Mouse (Mus musculus): ENCODE results near the gene Stxbp2. TPM values are rescaled to one million over a fixed set of nuclear protein-coding genes. Genes with fewer than 3 reads are reported as not detected.
"Not testable (repeated sequence)": the region's sequence is repeated elsewhere in the genome, so short reads cannot be mapped to it uniquely, and the experiment has no call there.

The Stxbp2 gene
- 10 to 100 TPM; 59.8 to 87.1 (median 69.4) TPM for total RNA-seq (2022)

DNA sequence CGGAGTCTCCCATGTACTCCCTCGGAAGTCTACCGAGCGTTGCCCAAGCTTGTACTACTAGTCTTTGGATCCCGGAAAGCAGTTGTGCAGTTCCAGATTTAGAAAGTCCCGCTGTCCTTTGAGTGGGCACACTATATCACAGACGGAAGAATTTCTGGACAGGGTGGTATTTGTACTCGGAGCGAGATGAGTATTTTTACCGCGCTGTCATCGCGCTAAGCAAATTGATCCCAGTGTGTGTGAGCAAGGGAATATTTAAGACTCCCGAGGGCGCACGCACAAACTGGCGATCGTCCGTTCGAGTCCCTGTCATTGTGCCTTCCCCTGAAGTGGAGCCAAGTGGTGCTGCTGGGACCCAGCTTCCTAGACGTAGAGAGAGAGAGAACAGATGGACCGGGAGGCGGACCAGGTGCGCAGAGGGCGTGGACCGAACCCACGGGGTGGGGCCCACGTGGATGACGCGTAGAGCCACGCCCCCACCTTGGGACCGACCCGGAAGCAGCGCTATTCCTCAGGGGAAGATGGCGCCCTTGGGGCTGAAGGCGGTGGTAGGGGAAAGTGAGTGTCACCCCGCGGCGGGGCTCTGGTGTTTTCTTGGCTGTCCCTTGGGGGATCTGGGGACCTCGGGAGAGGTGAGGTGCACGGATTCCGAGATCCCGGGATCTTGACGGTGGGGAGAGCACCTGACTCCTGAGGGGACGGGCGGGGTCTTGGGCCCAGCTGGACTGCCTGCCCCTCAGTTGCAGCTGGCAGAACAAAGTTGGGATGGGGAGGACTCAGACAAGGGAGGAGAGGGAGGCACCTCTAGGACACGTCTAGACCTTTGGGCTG, at the start of gene Stxbp2:
Gene Stxbp2 (plus strand): TSS at position 309 of the 831 bp plus-strand sequence.
- DNase-seq (ENCODE audit: low spot score in 2 of 2), result peak in 1 of 2 experiments; percentile 67

DNA sequence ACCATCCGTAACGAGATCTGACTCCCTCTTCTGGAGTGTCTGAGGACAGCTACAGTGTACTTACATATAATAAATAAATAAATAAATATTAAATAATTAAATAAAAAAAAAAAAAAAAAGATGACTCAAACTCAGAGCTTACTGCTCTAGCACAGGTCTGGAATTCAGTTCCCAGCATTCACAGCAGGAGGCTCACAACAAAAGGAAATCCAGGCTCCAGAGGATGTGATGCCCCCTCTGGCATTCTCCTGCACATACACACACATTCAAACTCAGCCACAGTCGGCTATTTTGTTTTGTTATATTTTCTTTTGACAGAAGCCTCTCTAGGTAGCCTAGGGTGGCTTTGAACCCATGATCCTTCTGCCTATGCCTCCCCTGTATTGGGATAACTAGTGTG, 48.8 kb upstream of the Stxbp2 start:
- not testable (repeated sequence) for DNase-seq (ENCODE audit: low spot score in 2 of 2)

DNA sequence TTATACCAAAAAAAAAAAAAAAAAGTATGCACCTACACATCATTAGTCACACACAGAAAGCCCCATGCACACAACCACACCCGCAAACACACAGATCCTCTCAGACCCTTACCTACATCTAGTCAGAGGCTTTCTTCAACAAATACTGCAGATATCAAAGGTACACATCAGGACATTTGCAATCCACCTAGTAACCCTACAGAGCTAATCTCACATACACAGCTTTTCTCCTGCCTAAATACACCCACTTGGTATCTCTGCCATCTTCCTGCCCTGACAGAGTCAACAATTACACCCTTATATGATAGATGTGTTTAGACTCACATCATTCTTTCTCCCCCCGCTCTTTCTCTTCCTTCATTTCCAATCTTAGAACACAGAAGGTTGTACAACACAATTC, 44.3 kb upstream of the Stxbp2 start:
- DNase-seq (ENCODE audit: low spot score in 2 of 2), result no peak

DNA sequence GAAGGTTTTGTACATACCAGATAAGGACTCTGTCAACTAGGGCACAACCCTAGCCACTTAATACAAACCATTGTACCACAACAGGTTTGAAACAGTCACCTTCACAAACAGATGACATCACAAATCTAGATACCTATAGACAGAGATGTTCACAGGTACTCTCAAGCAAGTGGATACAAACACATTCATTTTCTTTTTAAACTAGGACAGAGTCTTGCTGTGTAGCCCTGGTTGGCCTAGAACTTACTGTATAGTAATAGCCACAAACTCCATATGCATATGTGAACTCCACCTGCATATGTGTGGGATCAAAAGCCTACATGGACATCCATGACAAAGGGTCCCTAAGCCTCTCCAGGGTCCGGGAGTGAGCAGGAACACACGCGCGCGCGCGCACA, 43.8 kb upstream of the Stxbp2 start, which contains the start of gene Camsap3:
Gene Camsap3 (plus strand): TSS at position 301 of the 398 bp plus-strand sequence.
- DNase-seq (ENCODE audit: low spot score in 2 of 2), result no peak

DNA sequence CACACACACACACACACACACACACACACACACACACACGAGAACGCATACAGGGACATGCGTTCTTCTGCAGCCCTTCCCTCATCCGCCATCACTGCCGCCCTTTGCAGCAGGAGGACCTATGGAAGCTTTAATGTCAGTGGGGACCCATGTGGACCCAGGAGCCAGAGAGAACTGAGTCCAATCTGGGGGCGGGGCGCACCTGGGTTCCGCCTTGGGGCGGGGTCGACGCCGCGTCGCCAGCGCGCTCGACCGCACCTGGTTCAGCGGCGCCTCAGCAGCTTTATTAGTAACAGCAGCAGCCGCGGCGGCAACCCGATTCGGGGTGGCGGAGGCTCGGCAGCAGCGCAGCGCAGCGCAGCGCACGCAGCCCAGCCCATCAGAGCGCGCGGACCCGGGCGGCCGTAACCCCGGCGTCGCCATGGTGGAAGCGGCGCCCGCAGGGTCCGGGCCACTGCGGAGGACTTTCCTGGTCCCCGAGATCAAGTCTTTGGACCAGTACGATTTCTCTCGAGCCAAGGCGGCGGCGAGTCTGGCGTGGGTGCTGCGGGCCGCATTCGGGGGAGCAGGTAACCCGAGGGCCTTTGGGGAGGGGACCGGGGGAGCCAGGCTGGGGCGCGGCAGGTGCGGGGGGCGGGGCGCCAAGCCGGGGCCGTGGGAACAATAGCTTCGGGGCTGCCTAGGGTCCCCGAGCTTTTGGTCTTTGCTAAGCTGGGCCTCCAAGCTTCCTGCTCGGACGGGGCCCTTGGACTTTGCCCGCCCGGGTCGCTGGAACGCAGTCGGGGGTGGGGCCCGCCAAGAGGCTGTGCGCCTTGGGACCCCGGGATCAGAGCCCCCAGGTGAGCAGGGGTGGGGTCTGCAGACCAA, 43.1 kb upstream of the Stxbp2 start:
- DNase-seq (ENCODE audit: low spot score in 2 of 2), result peak; percentile 58 to 64

DNA sequence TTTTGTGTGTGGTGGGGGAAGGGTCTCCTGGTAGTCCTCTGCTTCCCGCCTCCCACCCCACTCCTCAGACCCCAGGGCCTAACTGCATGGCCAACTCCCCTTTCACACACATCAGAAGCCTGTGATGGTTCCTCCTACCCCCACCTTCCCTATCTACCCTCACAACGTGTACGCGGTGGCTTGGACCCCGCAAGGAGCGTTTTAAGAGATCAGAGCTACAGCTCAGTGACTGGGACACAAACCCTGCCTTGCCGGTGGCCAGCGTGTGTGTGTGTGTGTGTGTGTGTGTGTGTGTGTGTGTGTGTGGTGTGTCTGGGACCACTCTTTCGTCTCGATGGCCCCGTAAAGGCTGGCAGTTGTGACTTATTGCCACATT, 42.5 kb upstream of the Stxbp2 start:
- DNase-seq (ENCODE audit: low spot score in 2 of 2), result no peak

DNA sequence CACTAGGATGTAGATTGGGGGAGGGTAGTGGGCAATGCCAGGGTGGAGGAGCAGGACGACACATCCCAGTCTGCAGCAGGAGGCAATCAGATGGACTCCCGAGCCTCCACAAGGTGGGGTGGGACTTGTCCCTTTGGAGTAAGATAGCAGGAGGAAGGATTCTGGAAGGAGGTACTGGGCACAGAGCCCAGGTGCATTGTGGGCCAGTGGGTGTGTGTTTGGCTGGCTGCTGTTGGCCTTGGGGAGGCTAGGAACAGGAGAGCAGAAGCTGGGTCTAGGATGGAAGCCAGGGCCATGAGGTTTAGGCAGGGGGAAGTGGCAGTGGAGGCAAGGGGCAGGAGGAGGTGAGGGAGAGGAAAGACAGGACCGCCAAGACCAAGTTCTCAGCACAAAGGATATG, 37.3 kb upstream of the Stxbp2 start:
- no peak for DNase-seq (ENCODE audit: low spot score in 2 of 2)

DNA sequence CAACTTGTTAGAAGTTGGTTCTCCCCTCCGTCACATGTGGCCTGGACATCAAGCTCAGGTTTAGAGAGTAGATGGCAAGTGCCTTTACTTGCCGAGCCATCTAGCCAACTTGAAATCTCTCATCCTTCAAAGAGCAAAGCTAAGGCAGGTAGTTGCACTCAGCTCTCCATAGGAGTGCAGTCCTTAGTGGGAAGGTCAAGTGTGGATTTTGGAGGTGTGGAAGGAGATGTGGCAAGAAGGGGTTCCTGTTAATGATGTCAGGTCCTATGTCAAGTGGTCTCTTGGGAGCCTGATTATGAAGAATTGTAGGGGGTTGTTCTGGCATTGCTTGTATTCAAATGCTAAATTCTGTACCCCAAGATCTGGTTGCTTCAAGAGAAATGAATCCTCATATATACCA, 36.3 kb upstream of the Stxbp2 start:
- DNase-seq (ENCODE audit: low spot score in 2 of 2), result no peak

DNA sequence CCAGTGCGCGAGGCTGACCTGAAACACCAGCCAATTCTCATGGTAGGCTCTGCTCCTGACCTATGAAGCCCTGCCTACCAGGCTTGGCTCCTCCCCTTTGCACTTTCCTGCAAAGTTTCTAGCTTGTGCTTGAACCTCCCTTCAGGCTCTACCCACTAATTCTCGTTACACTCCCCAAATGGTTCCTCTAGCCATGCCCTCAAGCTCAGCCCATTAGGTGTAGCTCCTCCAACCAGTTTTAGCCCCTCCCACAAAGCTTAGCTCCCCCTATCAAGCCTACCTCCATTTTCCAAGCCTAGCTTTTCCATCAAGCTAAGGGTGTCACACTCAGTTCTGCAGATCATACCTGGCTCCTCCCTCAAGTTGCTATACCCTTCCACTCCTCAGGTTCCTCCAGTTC, 32.7 kb upstream of the Stxbp2 start:
- DNase-seq (ENCODE audit: low spot score in 2 of 2), result no peak

DNA sequence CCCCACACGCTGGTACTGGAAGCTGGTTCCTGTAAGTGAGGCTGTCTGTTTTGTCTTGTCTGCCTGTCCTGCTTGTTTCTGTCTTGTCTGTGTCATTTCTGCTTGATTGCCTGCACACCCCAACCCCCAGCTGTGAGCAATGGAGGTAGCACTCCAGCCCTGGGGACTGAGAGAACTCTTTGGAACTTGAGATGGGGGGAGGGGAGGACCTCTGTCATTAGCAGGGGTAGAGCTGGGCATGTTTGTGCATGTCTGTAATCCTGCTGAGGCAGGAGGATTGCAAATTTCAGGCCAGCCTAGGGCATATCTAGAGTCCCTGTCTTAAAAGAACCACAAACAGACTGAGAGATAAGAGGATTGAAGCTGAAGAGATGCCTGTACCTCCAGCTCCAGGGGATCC, 31.5 kb upstream of the Stxbp2 start:
- no peak for DNase-seq (ENCODE audit: low spot score in 2 of 2)

DNA sequence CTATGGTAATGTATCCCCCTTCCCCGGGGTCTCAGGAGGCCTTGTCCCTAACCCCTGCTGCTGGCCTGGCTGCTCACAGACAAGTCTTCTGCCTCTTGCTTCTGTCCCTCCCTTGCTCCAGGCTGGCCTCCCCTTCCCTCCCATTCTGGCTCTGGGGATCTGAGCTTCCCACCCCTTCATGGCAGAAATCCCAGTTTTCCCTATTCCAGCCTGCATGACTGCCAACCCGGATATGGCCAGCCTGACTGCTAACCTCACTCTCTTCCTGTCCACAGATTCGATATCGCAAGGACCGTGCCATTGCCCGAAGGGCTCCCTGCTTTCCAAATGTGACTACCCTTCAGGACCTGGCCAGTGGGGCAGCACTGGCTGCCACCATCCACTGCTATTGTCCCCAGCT, 30.4 kb upstream of the Stxbp2 start:
- no peak for DNase-seq (ENCODE audit: low spot score in 2 of 2)

DNA sequence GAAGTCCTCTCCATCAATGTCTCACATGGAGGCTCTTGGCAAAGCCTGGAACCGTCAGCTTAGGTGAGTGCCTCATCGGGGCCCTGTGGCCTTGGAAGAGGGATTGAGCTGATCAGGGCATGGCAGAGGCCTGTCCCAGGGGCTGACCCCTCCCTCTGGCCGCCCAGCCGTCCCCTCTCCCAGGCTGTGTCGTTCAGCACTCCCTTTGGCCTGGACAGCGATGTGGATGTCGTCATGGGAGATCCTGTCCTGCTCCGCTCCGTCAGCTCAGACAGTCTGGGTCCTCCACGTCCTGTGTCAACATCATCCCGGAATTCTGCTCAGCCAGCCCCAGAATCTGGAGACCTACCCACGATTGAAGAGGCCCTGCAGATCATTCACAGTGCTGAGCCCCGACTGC, 27.3 kb upstream of the Stxbp2 start:
- DNase-seq (ENCODE audit: low spot score in 2 of 2), result no peak

DNA sequence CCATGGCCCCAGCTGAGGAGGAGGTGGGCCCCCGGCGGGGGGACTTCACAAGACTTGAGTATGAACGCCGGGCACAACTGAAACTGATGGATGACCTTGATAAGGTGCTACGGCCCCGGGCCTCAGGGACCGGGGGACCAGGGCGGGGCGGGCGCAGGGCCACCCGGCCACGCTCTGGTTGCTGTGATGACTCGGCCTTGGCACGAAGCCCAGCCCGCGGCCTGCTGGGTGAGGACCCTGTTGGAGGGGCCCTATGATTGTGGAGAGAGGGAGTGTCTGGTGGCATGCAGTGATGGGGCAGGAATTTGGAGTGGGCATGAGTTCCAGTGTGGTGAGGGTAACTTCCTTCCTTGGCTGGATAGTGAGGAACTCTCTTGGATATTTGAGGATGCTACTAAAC, 24.2 kb upstream of the Stxbp2 start:
- DNase-seq (ENCODE audit: low spot score in 2 of 2), result no peak

DNA sequence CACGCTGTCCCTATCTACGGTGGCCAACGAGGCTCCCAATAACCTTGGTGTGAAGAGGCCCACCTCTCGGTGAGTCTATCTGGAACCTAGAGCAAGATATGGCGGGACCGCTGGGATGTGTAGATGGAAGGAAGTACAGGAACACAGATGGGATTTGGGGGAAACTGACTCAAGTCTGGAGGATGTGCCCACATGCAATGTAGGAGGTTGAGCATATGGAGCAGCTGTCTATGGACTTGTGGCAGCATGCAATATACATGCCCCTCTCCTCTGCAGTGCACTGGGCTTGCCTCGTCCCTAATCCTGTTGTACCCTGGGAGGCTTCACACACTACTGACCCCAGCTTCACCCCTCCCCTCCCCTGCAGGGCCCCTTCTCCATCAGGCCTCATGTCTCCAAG, 22.9 kb upstream of the Stxbp2 start:
- DNase-seq (ENCODE audit: low spot score in 2 of 2), result peak in 1 of 2 experiments; percentile 55

DNA sequence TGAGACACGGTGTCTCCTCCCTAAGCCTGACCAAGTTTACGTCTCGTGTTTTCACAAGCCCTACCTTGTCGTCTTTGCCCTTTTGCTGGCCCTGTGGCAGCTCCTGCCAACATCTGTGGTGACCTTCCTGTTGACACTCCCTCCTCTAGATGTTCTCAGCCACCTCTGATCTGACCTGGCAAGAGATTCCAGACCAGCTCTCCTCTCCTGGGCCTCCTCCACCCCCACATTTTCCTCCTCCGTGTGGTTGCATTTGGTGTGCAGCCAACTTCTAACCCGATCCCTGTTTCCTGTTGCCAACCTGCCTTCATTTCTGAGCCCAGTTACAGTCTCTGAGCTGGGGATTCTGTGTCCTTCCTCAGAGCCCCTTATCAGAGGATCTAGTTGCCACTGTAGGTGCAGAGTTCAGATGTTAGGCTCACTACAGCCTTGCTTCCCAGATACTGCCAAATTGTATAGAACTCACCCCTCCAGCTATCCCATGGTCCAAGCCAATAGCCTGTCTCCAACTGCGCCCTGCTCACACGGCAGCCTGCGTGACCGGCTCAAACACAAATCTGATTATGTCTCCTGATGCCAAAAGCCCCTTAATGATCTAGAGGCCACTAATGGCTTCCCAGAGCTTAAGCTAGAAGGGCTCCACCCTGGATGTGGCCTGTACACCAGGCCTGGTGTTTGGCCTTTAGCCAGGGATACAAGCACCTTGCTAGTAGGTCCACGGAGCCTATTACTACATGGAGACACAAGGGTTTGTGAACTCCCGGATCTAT, 21.5 kb upstream of the Stxbp2 start:
- no peak for DNase-seq (ENCODE audit: low spot score in 2 of 2)

DNA sequence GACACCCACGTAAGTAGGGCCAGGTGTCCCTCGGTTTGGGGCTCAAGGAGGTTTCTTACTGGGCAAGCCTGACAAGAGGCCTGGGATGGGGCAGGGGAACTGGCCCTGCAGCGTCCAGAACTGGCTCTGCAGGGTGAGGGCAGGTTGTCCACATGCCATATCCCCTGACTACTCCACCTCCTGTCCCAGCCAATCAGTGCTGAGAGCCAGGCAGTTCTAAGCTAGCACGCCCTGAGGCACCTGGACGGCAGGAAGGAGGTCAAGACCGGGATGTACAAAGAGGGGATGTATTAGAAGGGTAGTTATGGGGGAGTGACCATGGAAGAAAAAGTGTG, 21.0 kb upstream of the Stxbp2 start:
- no peak for DNase-seq (ENCODE audit: low spot score in 2 of 2)

DNA sequence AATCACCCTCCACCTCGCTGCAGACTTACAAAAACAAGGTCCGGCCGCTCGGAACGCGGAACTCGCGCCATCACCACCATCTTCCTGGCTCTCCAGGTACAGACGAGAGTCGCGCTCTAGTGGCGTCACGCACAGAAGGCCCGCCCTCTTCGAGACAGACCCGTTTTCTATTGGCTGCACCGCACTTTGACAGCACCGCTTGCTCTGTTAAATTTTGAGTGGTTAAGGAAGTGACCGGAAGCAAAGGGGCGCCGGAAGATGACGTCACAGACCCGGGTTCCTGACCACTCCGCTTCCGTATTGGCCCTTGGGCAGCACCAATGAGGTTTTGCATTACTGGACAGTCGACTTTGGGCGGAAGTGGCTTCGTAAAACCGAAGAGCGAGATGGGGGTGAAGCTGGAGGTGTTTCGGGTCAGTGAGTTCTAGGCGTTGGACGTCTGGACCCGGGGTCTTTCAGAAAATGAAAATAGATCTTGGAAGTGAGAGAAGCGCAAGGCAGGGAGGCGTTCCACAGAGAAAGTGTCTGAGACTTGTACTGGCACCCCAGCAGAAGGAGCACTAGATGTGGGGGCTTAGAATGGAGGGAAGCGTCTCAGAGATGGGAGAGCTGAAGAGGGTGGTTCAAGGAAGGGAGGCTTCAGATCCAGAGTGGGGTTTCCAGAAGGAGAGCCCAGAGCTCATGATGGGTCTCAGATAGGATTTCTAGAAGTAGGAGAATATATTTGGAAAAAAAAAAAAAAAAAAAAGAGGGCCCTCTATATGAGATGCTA, 9.4 kb upstream of the Stxbp2 start, which contains the start of the genes Xab2 and Pet100:
Gene Xab2 (minus strand): TSS at position 118 of the 772 bp plus-strand sequence.
Gene Pet100 (plus strand): TSS at position 350 of the 772 bp plus-strand sequence.
- peak; percentile 99 for DNase-seq (ENCODE audit: low spot score in 2 of 2)

DNA sequence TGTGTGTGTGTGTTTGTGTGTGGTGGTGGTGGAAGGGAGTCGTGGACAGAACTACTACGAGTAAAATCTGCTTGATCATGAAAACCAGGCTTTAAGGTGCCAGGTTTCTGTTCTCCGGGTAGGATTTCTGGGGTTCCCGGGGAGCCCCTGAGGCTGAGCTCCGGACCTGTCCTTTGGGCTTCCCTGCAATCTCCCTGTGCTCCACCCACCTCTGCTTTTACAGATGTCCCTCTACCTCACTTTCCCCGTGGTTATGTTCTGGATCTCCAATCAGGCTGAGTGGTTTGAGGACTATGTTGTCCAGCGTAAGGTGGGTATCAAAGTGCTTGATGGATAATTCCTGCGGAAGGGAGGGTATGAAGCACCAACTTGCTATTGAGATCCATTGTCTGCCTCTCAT, 8.6 kb upstream of the Stxbp2 start:
- DNase-seq (ENCODE audit: low spot score in 2 of 2), result no peak

DNA sequence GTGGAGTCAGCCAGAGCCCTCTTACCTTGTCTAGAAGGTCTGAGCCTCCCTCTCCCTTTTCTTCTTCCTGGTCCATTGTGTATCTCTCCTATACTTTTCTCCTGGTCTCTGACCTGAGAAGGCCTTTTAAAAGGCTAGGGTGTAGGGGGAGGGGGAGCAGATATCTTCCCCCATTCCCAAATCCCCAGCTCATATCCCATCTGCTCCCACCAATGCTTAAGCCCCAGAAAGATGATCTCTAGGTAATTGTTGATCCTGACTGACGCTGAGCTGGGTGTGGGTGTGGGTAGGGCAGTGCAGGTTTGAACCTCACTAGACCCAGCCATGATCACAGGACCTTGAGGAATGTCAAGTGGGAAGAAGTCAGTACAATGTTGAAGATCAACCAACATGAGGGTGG, 5.3 kb upstream of the Stxbp2 start, which contains the start of gene Pcp2:
Gene Pcp2 (minus strand): TSS at position 101 of the 400 bp plus-strand sequence.
- no peak for DNase-seq (ENCODE audit: low spot score in 2 of 2)

DNA sequence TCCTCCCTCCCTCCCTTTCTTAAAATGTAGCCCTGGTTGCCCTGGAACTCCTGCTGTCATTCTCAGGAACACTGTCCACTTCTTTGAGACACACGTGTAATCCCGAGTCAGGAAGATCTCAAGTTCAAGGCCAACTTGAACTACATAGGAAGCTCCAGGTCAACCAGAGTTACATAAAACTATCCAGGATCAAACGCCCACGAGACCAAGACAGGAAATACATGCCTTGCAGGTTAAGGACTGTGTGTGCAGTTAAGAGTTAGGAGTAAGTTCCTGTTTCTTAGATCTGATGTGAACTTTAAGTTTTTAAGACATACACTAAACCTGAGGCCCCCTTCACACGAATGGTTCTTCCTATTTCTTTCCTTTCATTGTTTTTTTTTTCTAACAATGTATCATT, 3.8 kb upstream of the Stxbp2 start:
- no peak for DNase-seq (ENCODE audit: low spot score in 2 of 2)

DNA sequence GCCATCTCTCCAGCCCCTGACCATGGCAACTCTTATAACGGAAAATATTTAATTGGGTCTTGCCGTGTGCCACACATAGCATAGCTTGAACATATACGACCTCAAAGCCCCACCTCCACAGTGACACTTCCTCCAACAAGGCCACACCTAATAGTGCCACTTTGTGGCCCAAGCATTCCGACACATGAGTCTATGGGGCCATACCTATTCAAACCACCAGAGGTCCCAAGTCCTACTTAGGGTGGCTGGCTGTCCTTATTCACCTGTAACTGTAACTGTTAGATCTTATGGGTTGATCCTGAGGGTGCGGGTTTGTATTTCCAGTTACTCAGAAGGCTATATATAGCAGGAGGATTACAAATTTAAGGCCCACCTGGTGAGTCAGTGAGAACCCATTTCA, 2.7 kb upstream of the Stxbp2 start:
- no peak for DNase-seq (ENCODE audit: low spot score in 2 of 2)
